Mouse (Mus musculus): ENCODE measurements at regions not wholly inside any gene's neighbourhood (a gene's known extent, or its start where the extent isn't known, plus 50 kb on each side); places are given as distances from the start of the nearest gene placed in this dataset.

- no peak for DNase-seq
Observed at GRCm38 (mm10) chr2:114994691-114995347, 340.1 kb upstream of the Dph6 start.

DNA sequence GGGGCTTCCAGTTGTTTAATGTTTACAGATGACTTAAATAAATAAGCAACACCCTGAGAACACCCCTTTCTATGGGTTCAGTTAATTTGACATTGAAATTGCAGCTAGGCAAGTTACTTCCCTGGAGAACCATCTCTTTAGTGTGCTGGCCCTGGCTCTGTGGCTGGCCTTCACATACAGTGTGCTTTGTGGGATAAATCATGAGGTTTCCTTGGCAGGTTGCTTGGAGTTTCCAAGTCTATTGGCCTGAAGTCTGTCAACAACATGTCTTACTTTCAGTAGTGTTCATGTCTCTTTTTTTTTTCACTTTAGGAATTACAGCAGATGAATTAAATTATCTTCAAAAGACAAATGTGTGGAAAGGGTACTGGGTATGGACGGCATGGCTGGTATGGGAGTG is 359.2 kb upstream of the Dph6 start:
- no peak for DNase-seq

- no peak for DNase-seq
Observed at GRCm38 (mm10) chr2:115026777-115027176, 372.0 kb upstream of the Dph6 start.

DNA sequence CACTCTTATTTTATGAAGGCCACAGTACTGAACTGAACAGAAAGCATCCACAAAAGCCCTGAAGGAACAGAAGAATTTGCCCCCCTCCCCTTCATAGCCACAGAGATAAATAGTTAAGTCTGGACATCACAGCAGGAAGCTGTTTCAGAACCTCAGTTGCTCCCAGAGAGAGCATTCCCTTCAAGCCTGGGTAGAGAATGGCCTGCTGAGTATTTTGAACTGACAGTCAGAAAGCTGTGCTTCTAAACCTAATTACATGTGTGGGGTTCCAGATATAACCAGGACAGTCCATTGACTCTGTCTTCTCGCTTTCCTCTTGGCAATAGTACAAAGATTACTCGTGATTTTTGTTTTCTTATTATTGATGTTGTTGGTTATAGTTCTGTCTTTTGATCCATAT is 376.4 kb upstream of the Dph6 start:
- DNase-seq = no peak

DNA sequence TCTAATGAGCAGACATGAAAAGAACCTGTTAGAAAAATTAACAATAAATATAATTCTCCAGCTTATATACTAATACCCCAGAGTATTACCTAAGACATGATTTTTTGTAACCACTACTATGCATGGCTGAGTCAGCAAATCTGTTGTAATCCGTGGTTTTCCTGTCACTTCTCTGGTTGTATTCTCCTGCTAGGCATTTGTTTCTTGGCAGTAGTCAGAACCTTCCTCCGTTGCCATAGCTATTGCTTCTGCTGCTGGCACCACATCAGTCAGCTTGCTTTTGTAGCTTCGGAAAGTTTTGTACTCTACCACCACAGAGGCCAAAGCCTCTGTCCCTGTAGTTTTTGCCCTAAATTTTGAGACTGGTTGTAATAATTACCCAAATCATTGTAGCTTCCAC is 381.4 kb upstream of the Dph6 start:
- DNase-seq = no peak

DNA sequence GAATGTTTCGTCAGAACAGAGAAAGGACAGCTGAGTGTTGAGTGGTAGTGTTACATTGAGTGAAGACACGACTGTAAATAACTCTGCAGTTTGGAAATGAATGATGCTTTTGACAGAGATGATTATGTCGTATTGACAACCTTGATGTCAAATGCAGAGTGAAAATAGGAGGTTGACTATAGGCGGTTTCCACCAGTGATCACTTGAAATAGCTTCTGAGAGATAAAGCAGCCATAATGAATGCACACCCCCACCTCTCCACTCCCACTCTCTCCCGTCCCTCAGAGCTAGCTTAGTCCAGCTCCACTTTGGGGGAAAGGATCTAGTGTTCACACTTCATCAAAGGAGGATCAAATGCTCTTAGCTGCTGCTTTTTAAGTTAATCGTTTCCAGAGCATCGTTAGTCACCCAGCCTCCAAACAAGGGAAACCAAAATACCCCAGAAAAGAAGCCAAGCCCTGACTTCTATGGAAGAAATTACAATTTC is 387.6 kb upstream of the Dph6 start:
- no peak for DNase-seq

DNA sequence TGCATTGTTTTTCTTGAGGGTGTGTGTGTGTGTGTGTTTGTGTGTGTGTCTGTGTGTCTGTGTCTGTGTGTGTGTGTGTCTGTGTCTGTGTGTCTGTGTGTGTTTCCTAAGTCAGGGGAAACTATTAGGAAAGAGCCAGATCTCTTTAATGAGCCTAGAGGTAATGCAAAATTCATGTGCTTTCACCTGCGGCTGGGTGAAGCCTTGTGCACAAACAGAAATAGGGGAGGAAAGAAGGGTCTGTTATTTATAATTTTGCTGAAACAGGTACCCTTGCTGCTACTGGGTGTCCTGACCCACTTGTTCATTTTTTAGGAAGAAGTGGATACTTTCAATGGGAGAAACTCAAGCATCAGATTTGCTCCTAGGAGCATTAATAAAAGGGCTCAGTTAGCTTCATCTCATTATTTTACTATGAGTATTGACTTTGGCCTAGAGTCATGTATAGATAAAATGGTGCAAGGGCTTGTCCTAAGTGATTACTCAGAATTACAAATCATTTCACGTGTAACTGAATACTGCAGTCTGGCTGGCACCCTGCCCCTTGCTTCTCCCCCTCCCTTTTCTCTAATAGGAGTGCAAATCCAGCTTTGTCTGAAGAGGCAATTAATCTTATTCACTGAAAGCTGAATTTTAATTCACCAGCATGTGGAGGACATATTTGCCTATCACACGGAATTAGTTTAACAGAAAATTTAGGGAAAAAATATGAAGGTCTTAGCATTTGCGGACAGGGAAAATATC is 401.7 kb upstream of the Dph6 start:
- DNase-seq = no peak

- DNase-seq = no peak
Observed at GRCm38 (mm10) chr2:115057200-115057599, 402.4 kb upstream of the Dph6 start.

GRCm38 (mm10) chr2:115067489-115068163 is 412.9 kb upstream of the Dph6 start:
- DNase-seq = no peak

GRCm38 (mm10) chr2:115069704-115070103 is 414.9 kb upstream of the Dph6 start:
- no peak for DNase-seq

DNA sequence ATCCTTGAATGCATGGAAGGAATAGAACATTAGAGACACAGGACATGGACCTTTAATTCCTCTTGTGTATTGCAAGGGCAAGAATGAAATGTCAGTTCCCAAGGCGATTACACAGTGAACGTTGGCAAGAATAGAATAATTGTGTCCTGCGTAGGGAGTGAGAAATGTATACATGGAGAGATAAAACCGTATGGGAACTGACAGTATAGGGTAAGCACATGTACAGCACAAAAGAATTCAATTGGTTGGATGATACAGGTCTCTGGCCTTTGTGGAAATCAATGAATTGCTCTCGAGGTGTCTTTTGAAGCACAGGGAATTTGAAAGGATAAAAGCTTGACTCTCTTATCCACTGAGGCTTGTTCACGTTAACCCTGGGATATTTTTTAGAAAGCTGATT is 415.4 kb upstream of the Dph6 start:
- no peak for DNase-seq

DNA sequence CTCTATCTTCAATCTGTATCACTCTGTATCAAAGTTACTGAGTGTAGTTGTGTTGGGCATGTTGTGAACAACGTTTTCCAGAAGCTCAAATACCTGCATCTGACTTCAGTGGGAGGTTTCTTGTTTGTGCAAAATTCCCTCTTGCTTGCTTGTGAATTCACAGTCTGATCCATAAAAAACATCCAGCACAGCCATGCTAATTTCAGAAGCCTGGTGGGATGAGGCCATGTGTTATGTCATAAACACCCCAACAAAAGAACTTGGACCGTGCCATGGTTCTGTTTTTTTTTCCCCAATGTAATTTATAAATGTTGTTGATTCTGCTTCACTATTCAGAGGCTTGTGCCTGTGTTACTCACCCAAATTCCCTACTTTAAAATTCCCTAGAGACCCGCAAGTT is 415.9 kb upstream of the Dph6 start:
- no peak for DNase-seq

GRCm38 (mm10) chr2:115081563-115082291 is 427.0 kb upstream of the Dph6 start:
- DNase-seq = no peak

- no peak for DNase-seq
Observed at GRCm38 (mm10) chr2:115082292-115082809, 427.6 kb upstream of the Dph6 start.

GRCm38 (mm10) chr2:115088421-115089120 is 433.8 kb upstream of the Dph6 start:
- no peak for DNase-seq

- no peak for DNase-seq
Observed at GRCm38 (mm10) chr2:115090430-115091175, 435.8 kb upstream of the Dph6 start.

DNA sequence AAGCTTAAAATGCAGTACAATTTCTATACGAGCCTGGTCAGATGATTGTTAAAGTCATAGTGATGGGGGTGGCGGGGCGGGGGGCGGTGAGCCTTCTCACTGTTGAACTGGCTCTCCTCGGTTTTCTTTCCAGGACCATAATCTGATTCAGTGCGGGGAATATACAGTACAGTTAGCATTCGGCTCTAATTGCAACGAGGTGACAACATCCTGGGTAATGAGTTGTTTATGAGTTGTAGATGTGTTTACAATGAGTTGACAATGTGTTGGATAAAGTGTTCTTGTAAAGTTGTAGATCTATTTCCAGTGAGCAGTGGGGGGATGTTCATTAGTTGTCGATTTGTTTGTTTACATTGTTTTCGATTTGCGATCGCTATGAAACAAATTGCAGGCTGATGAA is 440.6 kb upstream of the Dph6 start:
- DNase-seq = no peak

DNA sequence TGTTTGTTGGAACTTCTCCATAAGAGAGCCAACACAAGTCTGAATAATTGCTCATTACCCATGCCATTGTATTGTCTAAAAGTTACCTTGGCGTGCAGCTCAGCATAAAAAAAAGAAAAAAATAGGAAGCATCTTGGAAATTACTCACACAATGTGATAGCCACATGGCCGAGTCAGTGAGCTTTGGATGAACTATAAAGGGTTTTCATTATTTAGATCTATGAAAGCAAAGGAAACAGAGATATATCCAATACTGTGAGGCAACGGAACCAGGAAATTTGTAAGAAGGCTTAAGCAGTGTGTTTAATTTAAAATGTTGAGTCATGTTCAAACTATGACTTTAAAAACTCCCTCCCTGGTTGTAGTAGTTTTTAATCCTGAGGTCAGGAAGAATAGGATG is 446.7 kb upstream of the Dph6 start:
- DNase-seq = no peak

GRCm38 (mm10) chr2:115119429-115120205 is 461.9 kb upstream of the BC052040 start:
- DNase-seq = no peak

- DNase-seq = no peak
Observed at GRCm38 (mm10) chr2:115120206-115120503, 461.4 kb upstream of the BC052040 start.

All from thymus, postnatal 25 days (tissue).